Mouse (Mus musculus): ENCODE measurements around the gene Gm49361. TPM values are rescaled to one million over a fixed set of nuclear protein-coding genes. Genes with fewer than 3 reads are reported as not detected.
"Not testable (repeated sequence)": the region's sequence is repeated elsewhere in the genome, so short reads cannot be mapped to it uniquely, and the experiment has no call there.

Gene Gm49361
- total RNA-seq, 2 experiments from 2014 or later: 0.15 to 1.6 TPM

DNA sequence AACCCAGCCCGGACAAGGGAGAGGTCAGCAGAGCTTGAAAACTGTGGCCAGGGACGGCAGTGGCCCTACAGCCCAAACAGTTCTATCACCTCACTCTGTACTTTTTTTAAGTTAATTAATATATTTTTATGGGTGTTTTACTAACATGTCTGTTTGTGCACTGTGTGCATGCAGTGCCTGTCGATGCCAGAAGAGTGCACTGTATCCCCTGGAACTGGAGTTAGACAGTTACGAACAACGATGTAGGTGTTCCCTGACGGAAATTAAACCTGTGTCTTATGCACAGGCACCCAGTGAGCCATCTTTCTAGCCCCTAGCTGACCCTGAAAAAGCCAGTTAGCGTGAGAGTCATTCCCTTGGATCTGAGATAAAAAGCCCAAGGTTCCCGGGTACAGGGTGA is 50.4 kb downstream of the Gm49361 start:
- intact Hi-C loops (cut with DNase I): no loop called here
- no peak for DNase-seq

DNA sequence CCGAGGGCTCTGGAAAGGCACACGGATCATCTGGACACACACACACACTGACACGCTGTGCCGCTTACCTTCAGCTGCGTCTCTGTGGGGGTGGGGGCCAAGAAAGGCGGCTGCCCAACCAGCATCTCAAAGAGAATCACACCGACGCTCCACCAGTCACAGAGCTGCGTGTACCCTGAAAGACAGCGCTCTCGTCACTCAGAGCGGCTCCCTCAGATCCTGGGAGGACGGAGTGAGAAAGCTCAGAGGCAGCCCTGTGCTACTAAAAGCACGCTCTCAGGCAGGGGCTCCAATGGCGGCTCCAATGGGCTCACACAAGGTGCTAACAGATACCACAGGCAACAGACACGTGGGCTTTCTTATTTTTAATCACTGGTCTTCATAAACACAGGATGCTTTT is 51.7 kb downstream of the Gm49361 start:
- no peak for DNase-seq
- intact Hi-C loops (cut with DNase I): no loop called here

DNA sequence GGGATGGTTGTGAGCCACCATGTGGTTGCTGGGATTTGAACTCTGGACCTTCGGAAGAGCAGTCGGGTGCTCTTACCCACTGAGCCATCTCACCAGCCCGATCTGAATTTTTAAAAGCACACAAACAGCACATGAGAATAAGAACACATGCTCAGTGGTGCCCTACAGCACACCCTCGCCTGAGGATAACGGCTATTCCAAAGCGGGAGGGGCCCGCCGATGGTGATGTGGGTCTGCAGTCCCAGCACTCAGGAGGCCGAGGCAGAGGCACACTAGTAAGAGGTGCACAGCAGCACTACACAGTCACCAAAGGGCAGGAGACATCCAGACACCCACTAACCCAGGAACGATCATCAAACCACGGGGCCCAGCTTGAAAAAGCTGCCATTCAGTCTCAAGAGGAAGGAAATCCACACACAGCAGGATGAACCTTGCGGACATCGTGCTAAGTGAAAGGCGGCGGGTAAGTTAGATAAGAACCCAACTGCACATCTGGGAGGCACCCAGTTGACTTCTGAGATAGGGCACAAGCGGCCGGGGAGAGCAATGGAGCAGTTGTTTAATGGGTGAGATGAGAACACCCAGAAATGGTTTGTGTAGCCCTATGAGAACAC is 53.3 kb downstream of the Gm49361 start:
- intact Hi-C loops (cut with DNase I): no loop called here
- DNase-seq: no peak

DNA sequence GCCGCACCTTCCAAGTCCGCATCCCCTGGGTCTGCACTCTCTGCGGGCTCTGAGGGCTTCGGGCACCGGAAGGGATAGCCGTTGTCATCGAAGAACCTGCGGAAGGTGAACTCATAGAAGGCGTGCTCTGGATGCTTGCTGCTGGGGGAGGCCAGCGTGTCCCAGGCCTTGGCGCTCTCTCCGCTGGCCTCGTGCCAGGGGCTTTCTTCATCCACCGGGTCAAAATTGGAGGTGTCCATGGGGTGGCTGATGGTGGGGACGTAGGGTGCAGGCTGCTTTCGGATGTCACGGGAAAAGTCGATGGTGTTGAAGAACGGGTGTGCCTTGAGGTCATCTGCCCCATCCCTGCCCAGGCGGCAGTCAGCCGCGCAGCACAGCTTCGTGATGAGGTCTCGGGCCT is 54.6 kb downstream of the Gm49361 start:
- no peak for DNase-seq
- intact Hi-C loops (cut with DNase I): no loop called here

DNA sequence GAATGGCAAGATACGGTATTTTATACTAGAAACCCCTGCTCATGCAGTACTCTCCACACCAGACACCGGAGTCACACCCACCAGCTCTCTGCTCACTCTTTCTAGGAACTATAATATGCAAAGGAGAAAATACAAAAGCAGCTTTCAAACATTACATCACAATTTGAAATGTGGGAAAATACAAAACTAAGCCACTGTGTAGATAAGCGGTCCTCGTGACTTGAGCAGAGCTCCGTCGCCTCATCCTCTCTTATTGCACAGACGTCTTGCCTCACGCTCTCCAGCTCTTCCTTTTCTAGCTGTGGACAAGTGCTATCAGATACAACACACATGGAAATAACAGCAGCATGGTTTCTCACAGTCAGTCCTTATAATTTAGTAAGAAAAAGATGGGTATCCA is 55.2 kb downstream of the Gm49361 start:
- intact Hi-C loops (cut with DNase I): no loop called here
- DNase-seq: no peak

DNA sequence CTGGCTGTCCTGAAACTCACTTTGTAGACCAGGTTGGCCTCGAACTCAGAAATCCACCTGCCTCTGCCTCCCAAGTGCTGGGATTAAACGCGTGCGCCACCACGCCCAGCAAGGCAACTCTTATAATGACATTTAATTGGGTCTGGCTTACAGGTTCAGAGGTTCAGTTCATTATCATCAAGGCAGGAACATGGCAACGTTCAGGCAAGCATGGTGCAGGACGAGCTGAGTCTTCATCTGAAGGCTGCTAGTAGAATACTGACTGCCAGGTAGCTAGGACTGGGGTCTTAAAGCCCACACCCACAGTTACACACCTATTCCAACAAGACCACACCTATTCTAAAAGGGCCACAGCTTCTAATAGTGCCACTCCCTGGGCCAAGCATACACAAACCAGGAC is 57.8 kb downstream of the Gm49361 start:
- intact Hi-C loops (cut with DNase I): loop anchor here (2.0 kb wide), 1 partner anchor 57 kb away; no protein-coding TSS in a partner anchor

DNA sequence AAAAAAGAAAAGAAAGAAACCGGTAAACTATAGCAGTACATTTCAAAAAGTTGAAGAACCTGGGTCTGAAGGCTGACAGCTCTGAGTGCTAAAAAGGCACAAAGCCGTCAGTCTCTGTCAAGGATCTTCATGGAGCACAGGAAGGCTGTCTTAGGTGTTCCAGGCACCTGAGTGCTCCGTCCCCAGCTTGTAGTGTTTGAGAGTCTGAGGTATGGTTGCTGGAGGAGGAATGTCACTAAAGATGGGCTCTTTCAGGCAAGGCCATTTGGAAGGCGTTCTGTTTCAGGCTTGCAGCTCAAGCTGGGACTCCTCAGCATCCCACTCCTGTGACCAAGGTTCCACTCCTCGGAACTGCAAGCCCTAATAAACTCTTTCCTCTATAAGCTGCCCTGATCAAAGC is 58.5 kb downstream of the Gm49361 start:
- no peak for DNase-seq

More for the DNA sequence above, 57.8 kb downstream of the Gm49361 start:
- not testable (repeated sequence) for DNase-seq

DNA sequence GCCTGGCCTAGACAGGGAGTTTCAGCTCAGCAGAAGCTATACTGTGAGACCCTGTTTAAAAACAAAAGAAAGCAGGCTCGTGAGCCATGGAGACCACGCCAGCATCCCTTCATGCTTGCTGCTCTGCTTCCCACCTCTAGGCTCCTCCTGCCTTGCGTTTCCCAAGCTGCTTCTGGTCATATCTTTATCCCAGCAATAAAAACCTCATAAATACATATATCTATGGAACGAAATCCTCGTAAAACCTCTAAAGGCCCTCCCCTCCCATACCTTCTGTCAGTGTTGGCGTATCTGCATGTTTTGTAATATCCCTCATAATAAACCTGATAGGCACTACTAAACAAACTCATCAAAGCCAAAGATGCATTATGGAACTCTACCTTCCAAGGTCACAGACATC is 59.3 kb downstream of the Gm49361 start:
- no peak for DNase-seq
- intact Hi-C loops (cut with DNase I): no loop called here

More for the DNA sequence above, 58.5 kb downstream of the Gm49361 start:
- intact Hi-C loops (cut with DNase I): no loop called here

DNA sequence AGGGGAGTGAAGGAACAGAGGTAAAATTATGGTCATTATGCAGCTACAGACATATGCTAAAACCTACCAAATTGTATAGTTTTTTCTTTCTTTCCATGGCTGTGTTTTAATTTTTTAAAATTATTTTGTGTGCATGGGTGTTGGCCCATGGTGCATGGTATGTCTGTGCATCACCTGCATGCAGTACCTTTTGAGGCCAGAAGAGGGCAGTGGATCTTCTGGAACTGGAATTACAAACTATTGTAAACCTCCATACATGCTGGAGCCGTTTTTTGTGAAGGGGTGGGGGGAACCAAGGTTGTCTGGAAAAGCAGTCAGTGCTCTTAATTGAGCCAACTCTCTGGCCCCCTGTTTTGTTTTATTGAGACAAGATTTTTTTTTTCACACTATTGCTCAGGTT is 61.3 kb downstream of the Gm49361 start:
- intact Hi-C loops (cut with DNase I): loop anchor here (5.0 kb wide), 4 partner anchors 113 to 1428 kb away; partner anchors contain the start of genes Mrpl57, Sap18 and Ska3
- DNase-seq: peak; percentile 69 to 81

DNA sequence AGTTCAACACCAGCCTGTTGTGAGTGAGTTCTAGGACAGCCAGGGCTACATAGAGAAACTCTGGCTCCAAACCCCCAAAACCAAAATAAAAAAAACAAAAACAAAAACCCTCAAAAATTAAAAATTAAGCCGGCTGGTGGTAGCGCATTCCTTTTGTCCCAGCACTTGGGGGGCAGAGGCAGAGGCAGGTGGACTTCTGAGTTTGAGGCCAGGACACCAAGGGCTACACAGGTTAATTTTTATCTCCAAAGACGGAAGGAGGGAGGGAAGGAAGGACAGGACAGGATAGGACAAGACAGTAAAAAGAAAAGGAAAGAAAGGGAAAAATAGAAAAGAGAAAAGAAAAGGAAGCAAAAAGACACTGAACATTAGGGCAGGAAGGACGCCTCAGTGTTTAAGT is 63.2 kb downstream of the Gm49361 start:
- no peak for DNase-seq

DNA sequence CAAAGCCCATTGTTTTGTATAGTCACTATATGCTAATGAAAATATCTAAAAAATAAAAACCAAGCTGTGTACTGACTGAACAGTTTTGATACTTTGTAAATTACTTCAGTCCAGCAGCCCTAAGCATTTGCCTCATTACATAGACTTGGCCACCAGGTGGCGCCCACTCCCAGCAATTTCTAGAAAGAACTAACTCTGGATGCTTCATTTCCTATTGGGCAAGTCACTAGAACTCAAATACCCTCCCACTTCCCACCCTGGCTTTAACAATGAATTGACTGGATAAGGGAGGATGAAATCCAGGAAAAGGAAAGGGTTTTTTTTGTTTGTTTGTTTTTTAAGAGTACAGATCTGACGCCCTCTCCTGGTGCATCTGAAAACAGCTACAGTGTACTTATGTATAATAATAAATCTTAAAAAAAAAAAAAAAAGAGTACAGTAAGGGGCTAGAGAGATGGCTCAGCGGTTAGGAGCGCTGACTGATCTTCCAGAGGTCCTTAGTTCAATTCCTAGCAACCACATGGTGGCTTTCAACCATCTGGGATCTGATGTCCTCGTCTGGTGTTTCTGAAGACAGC is 65.9 kb downstream of the Gm49361 start:
- intact Hi-C loops (cut with DNase I): loop anchor here (1.0 to 5.0 kb wide), 5 partner anchors 117 to 1432 kb away; partner anchors contain the start of genes Mrpl57, Sap18 and Ska3
- peak; percentile 89 to 90 for DNase-seq

More for the DNA sequence above, 63.2 kb downstream of the Gm49361 start:
- intact Hi-C loops (cut with DNase I): loop anchor here (5.0 kb wide), 4 partner anchors 115 to 1430 kb away; partner anchors contain the start of genes Mrpl57, Sap18 and Ska3

DNA sequence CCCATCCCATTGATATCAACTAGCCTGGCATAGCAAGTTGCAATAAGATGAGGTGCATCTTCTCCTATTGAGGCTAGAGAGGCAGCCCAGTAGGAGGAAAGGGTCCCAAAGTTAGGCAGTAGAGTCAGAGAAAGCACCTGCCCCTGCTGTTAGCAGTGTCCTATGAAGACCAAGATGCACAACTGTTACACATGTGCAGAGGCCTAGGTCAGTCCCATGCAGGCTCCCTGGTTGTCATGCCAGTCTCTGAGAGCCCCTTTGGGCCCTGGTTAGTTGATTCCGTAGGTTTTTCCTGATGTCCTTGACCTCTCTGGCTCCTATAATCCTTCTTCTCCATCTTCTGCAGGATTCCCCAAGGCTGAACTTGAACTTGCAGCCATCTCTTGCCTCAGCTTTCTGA is 66.4 kb downstream of the Gm49361 start:
- intact Hi-C loops (cut with DNase I): no loop called here

DNA sequence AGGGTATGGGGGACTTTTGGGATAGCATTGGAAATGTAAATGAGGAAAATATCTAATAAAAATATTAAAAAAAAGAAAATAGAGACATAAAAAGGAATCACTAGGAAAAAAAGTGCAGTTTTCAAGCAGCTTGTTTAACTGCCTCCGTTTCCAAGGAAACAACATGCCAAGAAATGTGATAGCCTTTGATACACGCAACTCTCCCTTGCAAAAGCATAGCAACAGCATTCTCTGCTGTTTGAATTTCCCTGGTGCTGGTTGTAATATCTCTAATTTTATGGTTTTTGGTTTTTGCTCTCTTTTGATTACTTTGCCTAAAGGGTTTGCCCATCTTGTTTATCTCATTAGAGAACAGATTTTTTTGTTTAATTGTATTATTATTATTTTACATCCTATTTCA is 70.4 kb downstream of the Gm49361 start:
- no peak for DNase-seq
- intact Hi-C loops (cut with DNase I): no loop called here

More for the DNA sequence above, 66.4 kb downstream of the Gm49361 start:
- no peak for DNase-seq

DNA sequence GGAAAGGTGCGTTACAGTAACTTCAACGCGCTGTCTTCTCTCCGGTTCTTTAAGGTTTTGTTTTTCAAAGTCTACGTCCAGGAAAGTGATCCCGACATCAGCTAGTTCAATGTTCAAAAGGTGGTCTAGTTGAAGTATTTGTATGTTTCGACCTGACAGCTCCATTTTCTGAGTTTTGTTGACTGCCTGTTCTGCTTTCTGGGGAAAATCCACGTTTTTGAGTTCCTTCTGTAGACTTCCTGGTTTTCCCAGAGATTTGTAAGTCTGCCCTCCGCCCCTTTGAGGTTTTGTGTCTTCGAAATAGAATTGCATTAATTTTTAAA is 80.3 kb downstream of the Gm49361 start:
- DNase-seq: no peak
- intact Hi-C loops (cut with DNase I): no loop called here

DNA sequence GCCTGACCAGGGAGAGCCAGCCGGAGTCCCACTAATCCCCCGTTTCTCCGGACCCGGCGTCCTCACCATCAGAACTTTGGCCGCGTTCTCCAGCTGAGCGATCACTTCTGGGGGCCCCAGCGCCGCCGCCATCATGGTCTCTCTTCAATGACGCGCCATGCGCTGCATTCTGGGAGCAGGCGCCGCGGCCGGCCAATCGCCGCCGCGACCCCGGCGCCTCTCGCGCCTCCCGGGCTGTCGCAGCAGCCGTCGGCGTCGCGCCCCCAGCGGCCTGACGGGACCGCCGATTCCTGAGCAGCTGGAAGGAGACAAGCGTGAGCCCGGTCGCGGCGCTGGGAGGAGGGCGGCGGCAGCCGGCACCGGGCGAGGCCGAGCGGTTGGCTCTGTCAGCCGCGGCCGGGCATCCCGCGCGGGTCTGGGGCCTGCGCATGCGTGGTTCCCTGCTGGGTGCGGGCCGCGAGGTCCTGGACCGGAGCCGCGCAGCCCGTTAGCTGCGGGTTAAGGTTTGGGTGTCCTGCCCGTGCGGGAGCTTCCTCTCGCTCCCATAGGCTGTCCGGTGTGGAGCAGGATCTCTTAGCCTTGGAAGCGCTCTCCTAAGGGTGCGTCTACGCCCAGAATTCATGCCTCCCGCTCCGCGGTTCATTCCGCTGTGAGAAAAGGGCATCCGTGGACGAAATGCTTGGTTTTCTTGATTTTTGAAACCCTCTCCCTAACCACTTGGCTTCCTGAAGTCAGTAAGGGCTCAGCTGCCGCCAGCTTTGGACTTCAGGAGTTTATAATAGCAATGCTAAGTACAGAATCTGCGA is 80.9 kb downstream of the Gm49361 start, which contains the start of gene Xpo4:
Gene Xpo4 (minus strand): TSS at position 609 of the 806 bp plus-strand sequence.
- intact Hi-C loops (cut with DNase I): no loop called here
- peak; percentile 88 for DNase-seq

DNA sequence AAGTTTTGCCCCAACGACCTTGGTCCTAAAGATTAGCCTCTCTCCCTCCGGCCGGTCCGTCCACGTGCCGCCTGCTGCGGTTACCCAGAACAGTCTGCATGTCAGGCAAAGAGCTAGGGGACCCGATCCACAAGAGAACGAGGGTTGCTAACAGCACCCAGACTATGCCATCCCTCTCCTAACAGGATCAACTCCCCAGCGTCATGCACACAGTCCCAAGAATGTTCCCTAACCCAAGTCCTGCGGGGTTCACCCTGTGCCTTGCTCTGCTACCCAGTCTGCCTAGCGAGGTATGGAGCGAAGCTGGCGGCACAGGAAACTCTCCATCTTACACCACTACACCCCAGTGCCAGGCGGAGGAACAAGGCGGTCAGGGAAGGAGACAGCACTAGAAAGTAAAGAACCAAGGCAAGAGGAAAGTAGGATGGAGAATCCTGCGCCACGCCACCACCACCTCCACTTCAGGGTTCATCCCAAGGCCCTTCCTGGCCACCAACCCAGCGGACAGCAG is 81.5 kb downstream of the Gm49361 start:
- intact Hi-C loops (cut with DNase I): no loop called here
- DNase-seq: no peak

DNA sequence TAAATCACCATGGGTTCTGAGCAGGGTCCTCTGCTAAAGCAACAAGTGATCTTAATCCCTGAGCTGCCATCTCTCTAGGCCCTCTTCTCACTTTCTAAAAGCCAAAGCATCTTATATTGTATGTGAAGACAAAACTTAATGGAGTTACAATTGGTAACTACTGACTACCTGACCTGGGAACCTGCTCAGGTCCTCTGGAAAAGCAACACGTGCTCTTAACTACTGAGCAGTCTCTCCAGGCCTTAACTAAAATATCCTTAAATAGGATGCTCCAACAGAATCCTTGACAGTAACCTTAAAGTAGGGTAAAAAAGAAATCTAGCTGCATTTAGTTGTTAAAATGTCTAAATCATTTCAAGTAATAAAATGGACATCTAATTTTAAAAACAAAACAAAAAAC is 82.3 kb downstream of the Gm49361 start:
- intact Hi-C loops (cut with DNase I): no loop called here

DNA sequence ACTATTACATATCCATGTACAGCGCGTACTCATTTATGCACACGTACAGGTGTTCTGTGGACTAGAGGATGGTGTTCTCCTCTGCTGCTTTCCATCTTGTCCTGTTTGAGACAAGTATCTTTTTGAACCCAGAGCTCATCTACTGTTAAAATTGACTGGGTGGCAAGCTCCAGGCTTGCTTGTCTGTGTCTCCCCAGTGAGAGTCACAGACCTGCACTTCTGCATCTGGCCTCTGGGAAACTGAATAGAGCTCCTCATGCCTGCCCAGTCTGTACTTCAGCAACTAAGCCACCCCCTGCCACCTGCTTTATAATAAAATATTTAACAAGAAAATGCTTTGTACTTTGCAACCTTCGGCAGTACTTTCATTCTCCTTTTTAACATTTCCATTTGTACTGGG is 87.6 kb downstream of the Gm49361 start:
- no peak for DNase-seq
- intact Hi-C loops (cut with DNase I): no loop called here

More for the DNA sequence above, 82.3 kb downstream of the Gm49361 start:
- DNase-seq: no peak

DNA sequence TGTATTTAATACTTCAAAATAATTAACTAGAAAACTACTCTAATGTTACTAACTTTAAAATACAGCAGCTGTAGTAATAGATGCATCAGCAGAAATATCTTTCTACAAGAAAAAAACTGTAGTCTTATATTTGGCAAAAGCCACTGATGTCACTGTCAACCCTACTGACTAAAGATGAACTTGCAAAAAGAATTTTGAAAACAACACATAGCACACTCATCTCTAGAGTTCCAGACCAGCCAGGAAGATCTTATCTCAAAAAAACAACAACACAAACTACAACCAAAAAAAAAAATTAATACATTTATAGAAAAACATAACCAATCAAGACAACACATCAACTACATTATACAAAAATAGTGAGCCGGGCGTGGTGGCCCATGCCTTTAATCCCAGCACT is 88.4 kb downstream of the Gm49361 start:
- intact Hi-C loops (cut with DNase I): no loop called here
- no peak for DNase-seq

DNA sequence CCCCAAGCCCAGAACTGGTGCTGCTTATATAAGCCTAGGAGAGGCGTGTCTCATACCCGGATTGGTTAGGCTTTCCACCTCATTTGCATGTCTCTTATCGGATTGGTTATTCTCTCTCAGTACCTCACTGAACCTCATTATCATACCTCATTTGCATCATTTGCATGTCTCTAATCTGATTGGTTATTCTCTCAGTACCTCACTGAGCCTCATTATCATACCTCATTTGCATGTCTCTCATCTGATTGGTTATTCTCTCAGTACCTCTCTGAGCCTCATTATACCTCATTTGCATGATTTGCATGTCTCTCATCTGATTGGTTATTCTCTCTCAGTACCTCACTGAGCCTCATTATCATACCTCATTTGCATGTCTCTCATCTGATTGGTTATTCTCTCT is 89.4 kb downstream of the Gm49361 start:
- DNase-seq; intact Hi-C loops (cut with DNase I): not testable (repeated sequence)

DNA sequence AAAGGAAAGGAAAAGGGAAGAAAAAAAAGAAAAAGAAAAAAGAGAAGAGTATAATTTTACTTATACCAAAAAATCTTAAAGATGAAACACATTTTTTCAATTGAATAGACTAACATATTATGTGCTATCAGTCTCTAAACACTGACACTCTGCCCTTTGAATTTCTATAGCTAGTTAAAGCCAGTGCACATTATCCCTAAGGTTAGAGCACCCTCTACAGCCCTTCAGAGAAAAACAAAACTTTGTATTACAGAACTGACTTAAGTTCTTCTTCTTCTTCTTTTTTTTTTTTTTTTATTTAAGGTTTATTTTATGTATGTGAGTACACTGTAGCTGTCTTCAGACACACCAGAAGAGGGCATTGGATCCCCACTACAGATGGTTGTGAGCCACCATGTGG is 96.4 kb downstream of the Gm49361 start:
- no peak for DNase-seq
- intact Hi-C loops (cut with DNase I): loop anchor here (5.0 kb wide), 1 partner anchor 277 kb away; no protein-coding TSS in a partner anchor
